Mouse (Mus musculus): ENCODE measurements around the gene Psmd9. TPM values are rescaled to one million over a fixed set of nuclear protein-coding genes. Genes with fewer than 3 reads are reported as not detected.

Psmd9 gene
- polyA plus RNA-seq, 1 experiment: 21.9 TPM

- peak overlapping the region; percentile 89 for H3K27ac ChIP-seq (ENCODE audit: insufficient read depth, low read depth, low read length)
- no peaks in the 10 kb centered on the region for H3K27me3 ChIP-seq (ENCODE audit: control insufficient read depth, insufficient read depth, low read length)
- TF ChIP-seq CTCF (IDR thresholded peaks at IDR 0.05; ENCODE audit: extremely low read depth, insufficient read length, insufficient replicate concordance, low read depth, low read length) (no peak), POLR2A (IDR thresholded peaks at IDR 0.05; ENCODE audit: low read depth, low read length) (no peak)
- peaks cover 14% of the 10 kb centered on the region; the same call in 1 of the 2 replicates for H3K4me1 ChIP-seq (ENCODE audit: control insufficient read depth, insufficient read depth, insufficient read length, low read length)
- WGBS: 74% methylated on average over 10 of the region's 10 CpGs
- peak overlapping the region; percentile 51 for H3K4me3 ChIP-seq (ENCODE audit: low read depth, low read length)
- peaks cover 3% of the 10 kb centered on the region for H3K36me3 ChIP-seq (ENCODE audit: control insufficient read depth, insufficient read depth, low read length)
These were observed 40.6 kb upstream of the Psmd9 start for GRCm38 (mm10) chr5:123128426-123129169.

- Histone ChIP-seq H3K27me3 (ENCODE audit: control insufficient read depth, insufficient read depth, low read length) (no peaks in the 10 kb centered on the region), H3K4me1 (ENCODE audit: control insufficient read depth, insufficient read depth, insufficient read length, low read length) (peaks cover 16% of the 10 kb centered on the region; the same call in 1 of the 2 replicates), H3K36me3 (ENCODE audit: control insufficient read depth, insufficient read depth, low read length) (peaks cover 7% of the 10 kb centered on the region), H3K27ac (ENCODE audit: insufficient read depth, low read depth, low read length) (peak overlapping the region; percentile 57), H3K4me3 (ENCODE audit: low read depth, low read length) (no peak overlapping the region; the same call in 1 of the 2 replicates)
- TF ChIP-seq CTCF (IDR thresholded peaks at IDR 0.05; ENCODE audit: extremely low read depth, insufficient read length, insufficient replicate concordance, low read depth, low read length): no peak
- no peak for TF ChIP-seq POLR2A (IDR thresholded peaks at IDR 0.05; ENCODE audit: low read depth, low read length)
- 80% methylated on average over 10 of the region's 10 CpGs for WGBS
These were observed 39.9 kb upstream of the Psmd9 start for GRCm38 (mm10) chr5:123129170-123129757.

- Histone ChIP-seq H3K4me3 (ENCODE audit: low read depth, low read length) (peak overlapping the region; percentile 16; the same call in 1 of the 2 replicates), H3K36me3 (ENCODE audit: control insufficient read depth, insufficient read depth, low read length) (peaks cover 9% of the 10 kb centered on the region), H3K4me1 (ENCODE audit: control insufficient read depth, insufficient read depth, insufficient read length, low read length) (peaks cover 22% of the 10 kb centered on the region), H3K27me3 (ENCODE audit: control insufficient read depth, insufficient read depth, low read length) (no peaks in the 10 kb centered on the region), H3K27ac (ENCODE audit: insufficient read depth, low read depth, low read length) (peak overlapping the region; percentile 57)
- no peak for TF ChIP-seq CTCF (IDR thresholded peaks at IDR 0.05; ENCODE audit: extremely low read depth, insufficient read length, insufficient replicate concordance, low read depth, low read length)
- no peak for TF ChIP-seq POLR2A (IDR thresholded peaks at IDR 0.05; ENCODE audit: low read depth, low read length)
- WGBS: 69% methylated on average over 9 of the region's 9 CpGs
These were observed 39.0 kb upstream of the Psmd9 start for GRCm38 (mm10) chr5:123130030-123130813.

GRCm38 (mm10) chr5:123130814-123131148 is 38.4 kb upstream of the Psmd9 start:
- no peaks in the 10 kb centered on the region for H3K27me3 ChIP-seq (ENCODE audit: control insufficient read depth, insufficient read depth, low read length)
- H3K4me1 ChIP-seq (ENCODE audit: control insufficient read depth, insufficient read depth, insufficient read length, low read length): peaks cover 22% of the 10 kb centered on the region
- H3K4me3 ChIP-seq (ENCODE audit: low read depth, low read length): peak overlapping the region; percentile 70
- no peak for TF ChIP-seq CTCF (IDR thresholded peaks at IDR 0.05; ENCODE audit: extremely low read depth, insufficient read length, insufficient replicate concordance, low read depth, low read length)
- TF ChIP-seq POLR2A (IDR thresholded peaks at IDR 0.05; ENCODE audit: low read depth, low read length): no peak; the same call in 1 of the 2 replicates
- 31% methylated on average over 5 of the region's 5 CpGs for WGBS
- peaks cover 9% of the 10 kb centered on the region for H3K36me3 ChIP-seq (ENCODE audit: control insufficient read depth, insufficient read depth, low read length)
- H3K27ac ChIP-seq (ENCODE audit: insufficient read depth, low read depth, low read length): peak overlapping the region; percentile 81

- Histone ChIP-seq H3K4me1 (ENCODE audit: control insufficient read depth, insufficient read depth, insufficient read length, low read length) (peaks cover 30% of the 10 kb centered on the region), H3K27me3 (ENCODE audit: control insufficient read depth, insufficient read depth, low read length) (no peaks in the 10 kb centered on the region), H3K36me3 (ENCODE audit: control insufficient read depth, insufficient read depth, low read length) (peaks cover 9% of the 10 kb centered on the region), H3K27ac (ENCODE audit: insufficient read depth, low read depth, low read length) (peak within 1 kb of the TSS; percentile 26), H3K4me3 (ENCODE audit: low read depth, low read length) (peak within 1 kb of the TSS; percentile 70)
- WGBS: 4% methylated on average over 44 of the region's 44 CpGs
- peak; percentile 97 for TF ChIP-seq CTCF (IDR thresholded peaks at IDR 0.05; ENCODE audit: extremely low read depth, insufficient read length, insufficient replicate concordance, low read depth, low read length)
- peak; percentile 69 for TF ChIP-seq POLR2A (IDR thresholded peaks at IDR 0.05; ENCODE audit: low read depth, low read length)
These were observed 36.7 kb upstream of the Psmd9 start, which contains the start of gene Rhof for GRCm38 (mm10) chr5:123132308-123133071. Gene Rhof, minus strand, starts transcription at chr5:123132692.

- H3K27ac ChIP-seq (ENCODE audit: insufficient read depth, low read depth, low read length): peak overlapping the region; percentile 26; the same call in 1 of the 2 replicates
- TF ChIP-seq CTCF (IDR thresholded peaks at IDR 0.05; ENCODE audit: extremely low read depth, insufficient read length, insufficient replicate concordance, low read depth, low read length) (peak; percentile 99), POLR2A (IDR thresholded peaks at IDR 0.05; ENCODE audit: low read depth, low read length) (no peak)
- no peak overlapping the region for H3K4me3 ChIP-seq (ENCODE audit: low read depth, low read length)
- peaks cover 30% of the 10 kb centered on the region for H3K4me1 ChIP-seq (ENCODE audit: control insufficient read depth, insufficient read depth, insufficient read length, low read length)
- no peaks in the 10 kb centered on the region for H3K27me3 ChIP-seq (ENCODE audit: control insufficient read depth, insufficient read depth, low read length)
- 25% methylated on average over 18 of the region's 18 CpGs for WGBS
- H3K36me3 ChIP-seq (ENCODE audit: control insufficient read depth, insufficient read depth, low read length): peaks cover 9% of the 10 kb centered on the region
These were observed 36.0 kb upstream of the Psmd9 start for GRCm38 (mm10) chr5:123133083-123133783.

Data from small intestine, adult 2 months (tissue).